Mouse (Mus musculus): ENCODE data around the gene Nr2f2.

Nr2f2 gene

GRCm38 (mm10) chr7:70365941-70366807 lies at the start of gene Nr2f2:
Nr2f2 (minus strand) TSS chr7:70366735.
- no peak for DNase-seq (ENCODE audit: low spot score)

GRCm38 (mm10) chr7:70414461-70414860 lies 47.9 kb upstream of the Nr2f2 start:
- DNase-seq (ENCODE audit: low spot score): no peak

DNA sequence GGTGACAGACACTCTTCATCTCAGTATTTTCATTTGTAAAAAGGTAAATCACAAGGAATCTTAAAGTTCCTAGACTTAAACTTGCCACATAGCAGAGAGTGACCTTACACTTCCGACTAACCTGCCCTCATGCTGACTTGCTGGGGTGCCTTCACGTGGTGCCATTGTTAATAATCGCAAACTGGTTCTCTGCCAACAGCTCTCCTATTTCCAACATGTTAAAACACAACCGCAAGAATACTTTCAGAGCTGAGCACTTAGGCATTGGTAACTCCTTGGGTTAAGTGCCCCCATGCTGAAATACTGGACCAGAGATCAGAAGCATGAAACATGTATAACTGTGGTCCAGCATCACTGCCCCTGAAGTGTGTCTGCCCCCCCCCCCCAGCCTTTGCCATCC lies 47.1 kb upstream of the Nr2f2 start:
- no peak for DNase-seq (ENCODE audit: low spot score)

GRCm38 (mm10) chr7:70412900-70413299 lies 46.4 kb upstream of the Nr2f2 start:
- DNase-seq (ENCODE audit: low spot score): no peak

DNA sequence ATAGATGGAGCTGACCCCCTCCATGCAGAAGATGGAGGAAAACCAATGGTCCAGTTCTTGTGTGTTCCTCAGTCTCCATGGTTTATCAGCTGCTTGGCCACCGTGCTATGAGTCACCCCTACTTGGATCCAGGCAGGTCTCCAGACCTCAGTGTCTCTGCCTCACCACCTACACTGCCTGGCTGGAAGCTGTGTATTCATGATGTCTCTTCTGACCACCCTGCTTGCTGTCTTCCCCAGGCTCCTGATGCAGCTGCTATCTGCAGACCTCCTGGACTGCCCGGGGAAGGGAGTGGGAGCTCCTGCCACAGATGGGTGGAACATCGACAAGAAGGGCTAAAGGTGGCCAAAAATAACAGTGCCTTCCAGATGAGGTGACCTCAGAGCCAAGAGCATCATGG lies 43.8 kb upstream of the Nr2f2 start:
- DNase-seq (ENCODE audit: low spot score): no peak

DNA sequence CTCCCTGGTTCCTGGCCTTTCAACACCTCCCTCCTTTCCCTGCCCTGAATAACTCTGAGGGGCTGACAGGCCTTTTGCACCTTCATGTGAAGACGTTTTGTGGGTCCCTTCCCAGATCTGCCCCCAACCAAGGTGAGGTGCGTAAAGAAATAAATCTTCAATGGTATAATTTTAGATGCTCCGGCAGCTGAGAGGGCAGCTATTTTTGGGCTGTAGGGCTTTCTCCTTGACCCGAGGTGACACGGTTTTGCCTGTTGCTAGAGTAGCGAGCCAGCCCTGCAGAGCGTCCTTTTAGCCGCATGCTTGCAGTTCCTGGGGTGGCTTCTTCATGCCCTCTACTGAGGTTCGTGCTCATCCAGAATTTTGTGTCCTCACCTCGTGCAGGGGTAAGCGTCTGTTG lies 43.4 kb upstream of the Nr2f2 start:
- no peak for DNase-seq (ENCODE audit: low spot score)

- DNase-seq (ENCODE audit: low spot score): no peak
Observed at GRCm38 (mm10) chr7:70408814-70409213, 42.3 kb upstream of the Nr2f2 start.

GRCm38 (mm10) chr7:70407123-70407522 lies 40.6 kb upstream of the Nr2f2 start:
- DNase-seq (ENCODE audit: low spot score): no peak

DNA sequence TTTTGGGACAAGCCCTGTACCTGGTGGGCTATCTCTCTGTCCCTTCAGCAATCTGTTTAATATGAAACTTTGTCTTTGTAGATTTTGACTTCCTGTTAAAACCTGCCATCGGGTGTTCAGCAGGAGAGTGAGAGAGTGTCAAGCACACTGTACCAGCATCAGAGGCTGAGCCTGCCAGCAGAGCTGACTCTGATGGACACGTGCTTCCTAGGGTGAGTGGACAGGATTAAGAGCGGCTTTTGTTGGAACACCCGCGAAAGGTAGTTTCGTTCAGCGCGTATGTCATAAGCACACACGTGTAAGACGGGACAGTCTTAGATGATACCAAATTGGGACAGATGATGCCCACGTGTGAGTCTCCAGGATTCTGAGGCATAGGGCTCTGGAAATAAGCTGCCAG lies 40.0 kb upstream of the Nr2f2 start:
- no peak for DNase-seq (ENCODE audit: low spot score)

DNA sequence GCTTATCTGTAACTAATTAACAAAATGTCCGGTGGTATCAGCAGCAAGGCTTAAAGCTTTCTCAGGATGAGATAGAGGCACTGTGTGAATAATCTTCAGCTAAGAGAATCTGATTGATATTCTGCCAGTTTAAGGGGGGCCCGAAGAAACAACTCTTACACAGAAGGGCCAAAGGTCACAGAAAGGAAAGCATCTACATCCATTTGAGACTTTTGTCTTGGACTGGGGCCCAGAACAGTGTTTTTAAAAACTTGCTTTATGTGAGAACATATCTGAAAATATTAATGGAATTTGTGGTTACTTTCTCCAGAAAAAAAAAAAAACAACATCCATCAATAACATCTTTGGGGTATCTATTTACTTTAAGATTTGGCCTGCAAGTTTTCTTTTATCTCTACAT lies 38.9 kb upstream of the Nr2f2 start:
- DNase-seq (ENCODE audit: low spot score): no peak

GRCm38 (mm10) chr7:70382828-70383227 lies 16.3 kb upstream of the Nr2f2 start:
- no peak for DNase-seq (ENCODE audit: low spot score)

- no peak for DNase-seq (ENCODE audit: low spot score)
Observed at GRCm38 (mm10) chr7:70381409-70382244, 15.1 kb upstream of the Nr2f2 start.

DNA sequence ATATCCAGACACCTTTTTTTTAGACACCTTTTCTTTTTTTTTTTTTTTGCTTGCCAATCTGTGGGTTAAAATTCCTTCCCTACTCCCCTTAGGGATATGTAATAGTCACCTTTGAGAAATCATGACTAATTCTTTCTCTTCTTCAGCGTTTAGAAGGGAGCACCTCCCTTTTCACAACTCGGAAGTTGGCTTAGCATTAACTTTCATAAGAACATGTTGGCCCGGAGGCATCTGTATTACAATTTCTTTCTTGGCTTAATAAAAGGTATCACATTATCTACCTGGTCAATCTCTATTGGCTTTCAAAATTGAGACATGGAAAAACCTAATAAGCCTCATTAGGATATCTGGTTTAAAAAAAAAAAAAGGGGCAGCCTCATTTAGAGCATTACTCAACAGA lies 14.4 kb upstream of the Nr2f2 start:
- no peak for DNase-seq (ENCODE audit: low spot score)

- DNase-seq (ENCODE audit: low spot score): no peak
Observed at GRCm38 (mm10) chr7:70380246-70380645, 13.7 kb upstream of the Nr2f2 start.

- no peak for DNase-seq (ENCODE audit: low spot score)
Observed at GRCm38 (mm10) chr7:70370552-70371262, 4.2 kb upstream of the Nr2f2 start.

- DNase-seq (ENCODE audit: low spot score): peak; percentile 40
Observed at GRCm38 (mm10) chr7:70369731-70370551, 3.4 kb upstream of the Nr2f2 start.

DNA sequence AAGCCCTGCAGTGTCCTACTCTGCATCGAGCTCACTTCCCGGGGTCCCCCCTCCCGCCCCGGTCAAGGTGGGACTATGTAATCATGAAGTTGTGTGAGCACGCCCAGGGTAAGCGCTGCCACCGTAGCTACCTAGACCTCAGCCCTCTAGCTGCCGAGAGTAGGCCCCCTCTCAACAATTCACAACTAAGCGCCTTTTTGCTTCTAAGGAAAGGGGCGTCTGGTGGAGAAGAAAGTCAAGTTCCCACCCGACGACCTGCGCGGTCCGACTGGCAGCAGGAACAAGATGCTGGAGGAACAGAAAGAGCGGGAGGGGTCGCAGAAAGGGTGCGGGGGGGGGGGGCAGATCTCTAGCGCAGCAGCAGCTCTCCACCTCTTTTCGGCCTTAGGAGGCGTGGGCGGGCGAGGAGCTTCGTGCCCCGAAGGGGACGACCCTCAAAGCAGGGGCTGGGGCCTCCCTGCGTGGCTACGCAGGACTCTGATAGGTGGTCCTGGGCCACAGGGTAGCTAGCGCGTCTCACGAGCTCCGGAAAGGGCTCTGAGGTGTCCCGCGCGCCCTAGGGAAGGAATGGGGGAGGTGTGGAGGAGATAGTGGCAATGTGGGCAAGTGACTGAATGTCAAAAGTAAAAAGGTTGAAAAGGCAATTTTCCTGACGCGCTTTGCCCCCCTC lies 2.7 kb upstream of the Nr2f2 start:
- peak; percentile 41 for DNase-seq (ENCODE audit: low spot score)

- DNase-seq (ENCODE audit: low spot score): no peak
Observed at GRCm38 (mm10) chr7:70368751-70369060, 2.2 kb upstream of the Nr2f2 start.

- DNase-seq (ENCODE audit: low spot score): no peak
Observed at GRCm38 (mm10) chr7:70368268-70368655, 1.7 kb upstream of the Nr2f2 start.

DNA sequence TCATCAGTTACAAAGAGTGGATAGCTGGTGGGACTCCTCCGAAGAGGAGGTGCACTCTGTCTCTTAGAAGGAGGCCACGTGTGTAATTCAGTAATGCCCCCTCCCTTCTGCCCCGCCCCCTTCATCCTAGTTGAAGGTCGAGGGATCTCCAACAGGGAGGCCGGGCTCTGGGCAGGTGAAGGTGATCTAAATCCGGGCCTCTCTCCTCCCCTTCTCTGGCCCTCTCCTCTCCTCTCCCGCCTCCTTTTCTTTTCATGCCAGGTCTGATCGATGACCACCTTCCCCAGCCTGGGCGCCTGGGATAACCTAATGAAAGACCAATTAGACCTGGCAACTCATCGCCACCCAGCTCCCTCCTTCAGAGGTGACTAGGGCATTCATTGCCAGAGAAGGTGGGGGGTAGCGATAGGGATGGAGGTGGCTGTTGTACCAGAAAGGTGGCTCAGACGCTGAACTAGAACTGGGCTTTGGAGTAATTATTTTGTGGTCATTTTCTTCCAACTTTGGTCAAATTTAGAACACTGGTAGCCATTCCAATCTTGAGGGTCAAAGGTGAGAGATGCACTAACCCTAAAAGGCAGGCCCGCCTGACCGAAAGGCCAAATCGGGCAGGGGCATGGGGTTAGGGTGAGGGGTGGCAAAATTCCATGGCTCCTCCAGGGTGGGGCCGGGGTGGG lies 1.2 kb upstream of the Nr2f2 start:
- no peak for DNase-seq (ENCODE audit: low spot score)

- DNase-seq (ENCODE audit: low spot score): no peak
Observed at GRCm38 (mm10) chr7:70366808-70367095, 217 bp upstream of the Nr2f2 start.
